Mouse (Mus musculus) heart, adult 2 months (tissue): ENCODE measurements around the gene Add2. TPM values are rescaled to one million over a fixed set of nuclear protein-coding genes. Genes with fewer than 3 reads are reported as not detected.

Source experiments
- DNase-seq, 2 experiments: peaks; one replicate each; pipeline ENCODE4 v3.0.0; 2021
- H3K27ac ChIP-seq: fragments of 200-600 bp; 2 replicates; pipeline ENCODE4 v1.8.1; 2022
- H3K27me3 ChIP-seq: fragments of 200-500 bp; 2 replicates; pipeline ENCODE4 v1.6.1; 2012; ENCODE audit warnings: mild to moderate bottlenecking, low read length, inconsistent platforms, mixed read lengths; ENCODE audit not compliant: control insufficient read depth, insufficient read depth
- H3K36me3 ChIP-seq: fragments of 200-500 bp; 2 replicates; pipeline ENCODE4 v1.6.1; 2012; ENCODE audit warnings: low read length, inconsistent platforms; ENCODE audit not compliant: control insufficient read depth, insufficient read depth
- H3K4me1 ChIP-seq: fragments of 200-500 bp; 2 replicates; pipeline ENCODE4 v1.6.1; 2011; ENCODE audit warnings: low read length; ENCODE audit not compliant: control insufficient read depth, insufficient read depth
- H3K4me3 ChIP-seq: fragments of 200-600 bp; 2 replicates; pipeline ENCODE4 v1.8.1; 2022
- H3K79me2 ChIP-seq: fragments of 200-500 bp; replicated peaks from 2 replicates; pipeline ENCODE4 v1.6.1; 2012; ENCODE audit warnings: mild to moderate bottlenecking, inconsistent platforms, low read length, moderate library complexity, mixed read lengths; ENCODE audit not compliant: control insufficient read depth, insufficient read depth
- H3K9ac ChIP-seq: fragments of 200-500 bp; 2 replicates; pipeline ENCODE4 v1.6.1; 2012; ENCODE audit warnings: low read depth, mild to moderate bottlenecking, control low read depth, inconsistent platforms, low read length, mixed read lengths
- CTCF ChIP-seq: fragments of 200-600 bp; IDR thresholded peaks from 2 replicates; pipeline ENCODE4 v1.8.1; 2022; ENCODE audit warnings: antibody characterized with exemption, mild to moderate bottlenecking, moderate library complexity
- EP300 ChIP-seq: fragments of 200-500 bp; IDR thresholded peaks from 2 replicates; pipeline ENCODE4 v1.6.1; 2011; ENCODE audit warnings: low read depth, low read length, control low read depth; ENCODE audit not compliant: insufficient read depth
- POLR2A ChIP-seq: fragments of 200-500 bp; IDR thresholded peaks from 2 replicates; pipeline ENCODE4 v1.6.1; 2011; ENCODE audit warnings: mild to moderate bottlenecking, low read depth, low read length, control low read depth; ENCODE audit not compliant: insufficient read depth
- WGBS: fragments of 180-500 bp; shearing (Covaris S2); methylation state at CpG from one replicate; pipeline ENCODE4 v1.1.7; 2018; 5-methylcytosine and 5-hydroxymethylcytosine counted together
- intact Hi-C: fragments of 180-260 bp; cut with DNase I; formaldehyde crosslinking; loops from one replicate; pipeline ENCODE4 v1.15.1; 2025
- polyA plus RNA-seq: library from polyadenylated mRNA; depleted of rRNA; stranded (reverse); fragments of >200 nt; gene quantifications from 2 replicates; pipeline ENCODE4 v1.2.3, GENCODE M21; 2012
- total RNA-seq, 2 experiments: library from RNA; stranded (reverse); gene quantifications; 2 replicates each; pipeline ENCODE4 v1.2.3; 2021

The Add2 gene
- total and polyA plus RNA-seq, 3 experiments, result 0.16 to 0.39 (median 0.25) TPM

- intact Hi-C loops, result no loop called here
- WGBS, result 91% methylated on average over 3 of the region's 3 CpGs
Measured at GRCm38 (mm10) chr6:86136206-86136605, 107.7 kb downstream of the Add2 start.

GRCm38 (mm10) chr6:86141284-86141683 lies 112.8 kb downstream of the Add2 start:
- Histone ChIP-seq H3K27ac (no peak overlapping the region), H3K4me3 (no peak overlapping the region), H3K4me1 (no peaks in the 10 kb centered on the region), H3K36me3 (no peaks in the 10 kb centered on the region), H3K27me3 (no peaks in the 10 kb centered on the region), H3K79me2 (no peaks in the 10 kb centered on the region), H3K9ac (no peak overlapping the region)
- intact Hi-C loops, result loop anchor here (5.0 kb wide), 1 partner anchor 261 kb away; the partner anchor contains the start of gene Tia1
- DNase-seq, result no peak
- no peak for TF ChIP-seq POLR2A
- no peak for TF ChIP-seq CTCF
- no peak for TF ChIP-seq EP300
- 79% methylated on average over 6 of the region's 6 CpGs for WGBS

More at GRCm38 (mm10) chr6:86136206-86136605, 107.7 kb downstream of the Add2 start:
- Histone ChIP-seq H3K4me1 (no peaks in the 10 kb centered on the region), H3K27ac (no peak overlapping the region), H3K4me3 (no peak overlapping the region), H3K36me3 (no peaks in the 10 kb centered on the region), H3K9ac (no peak overlapping the region), H3K79me2 (no peaks in the 10 kb centered on the region), H3K27me3 (no peaks in the 10 kb centered on the region)
- TF ChIP-seq CTCF, result no peak
- no peak for TF ChIP-seq POLR2A
- TF ChIP-seq EP300, result no peak
- no peak for DNase-seq

- Histone ChIP-seq H3K27ac (no peak overlapping the region), H3K4me3 (no peak overlapping the region), H3K9ac (no peak overlapping the region), H3K27me3 (no peaks in the 10 kb centered on the region), H3K79me2 (no peaks in the 10 kb centered on the region), H3K36me3 (no peaks in the 10 kb centered on the region), H3K4me1 (no peaks in the 10 kb centered on the region)
- WGBS, result 15% methylated on average over 3 of the region's 3 CpGs
- TF ChIP-seq CTCF (peak; percentile 77), POLR2A (no peak)
- intact Hi-C loops, result loop anchor here (2.0 to 5.0 kb wide), 2 partner anchors 223 to 260 kb away; partner anchors contain the start of genes Fam136a and Tia1
- peak; percentile 41 to 61 for DNase-seq
Measured at GRCm38 (mm10) chr6:86141820-86142219, 113.3 kb downstream of the Add2 start.

- no peaks in the 10 kb centered on the region for H3K79me2 ChIP-seq
- WGBS, result 85% methylated on average over 6 of the region's 6 CpGs
- TF ChIP-seq POLR2A (no peak), EP300 (no peak), CTCF (no peak)
- no peaks in the 10 kb centered on the region for H3K27me3 ChIP-seq
- H3K4me3 ChIP-seq, result no peak overlapping the region
- intact Hi-C loops, result loop anchor here (5.0 kb wide), 1 partner anchor 257 kb away; the partner anchor contains the start of gene Tia1
- no peaks in the 10 kb centered on the region for H3K36me3 ChIP-seq
- no peak overlapping the region for H3K27ac ChIP-seq
- no peaks in the 10 kb centered on the region for H3K4me1 ChIP-seq
- DNase-seq, result no peak
- H3K9ac ChIP-seq, result no peak overlapping the region
Measured at GRCm38 (mm10) chr6:86144986-86145385, 116.5 kb downstream of the Add2 start.

GRCm38 (mm10) chr6:86148518-86148917 lies 120.0 kb downstream of the Add2 start:
- no peaks in the 10 kb centered on the region for H3K36me3 ChIP-seq
- no peaks in the 10 kb centered on the region for H3K4me1 ChIP-seq
- H3K4me3 ChIP-seq, result no peak overlapping the region
- DNase-seq, result no peak
- TF ChIP-seq EP300 (no peak), POLR2A (no peak), CTCF (no peak)
- intact Hi-C loops, result no loop called here
- H3K9ac ChIP-seq, result no peak overlapping the region
- no peaks in the 10 kb centered on the region for H3K27me3 ChIP-seq
- no peaks in the 10 kb centered on the region for H3K79me2 ChIP-seq
- no peak overlapping the region for H3K27ac ChIP-seq
- 21% methylated on average over 4 of the region's 4 CpGs for WGBS

- intact Hi-C loops, result no loop called here
- 38% methylated on average over 4 of the region's 4 CpGs for WGBS
- no peaks in the 10 kb centered on the region for H3K27me3 ChIP-seq
- no peak overlapping the region for H3K4me3 ChIP-seq
- H3K36me3 ChIP-seq, result no peaks in the 10 kb centered on the region
- DNase-seq, result no peak
- H3K27ac ChIP-seq, result no peak overlapping the region
- no peak overlapping the region for H3K9ac ChIP-seq
- TF ChIP-seq CTCF (no peak), EP300 (no peak), POLR2A (no peak)
- H3K4me1 ChIP-seq, result no peaks in the 10 kb centered on the region
- H3K79me2 ChIP-seq, result no peaks in the 10 kb centered on the region
Measured at GRCm38 (mm10) chr6:86149001-86149400, 120.5 kb downstream of the Add2 start.

- WGBS, result 89% methylated on average over 7 of the region's 7 CpGs
- no peak for DNase-seq
- H3K79me2 ChIP-seq, result no peaks in the 10 kb centered on the region
- H3K36me3 ChIP-seq, result no peaks in the 10 kb centered on the region
- TF ChIP-seq CTCF (no peak), POLR2A (no peak), EP300 (no peak)
- intact Hi-C loops, result no loop called here
- no peak overlapping the region for H3K9ac ChIP-seq
- H3K4me3 ChIP-seq, result no peak overlapping the region
- no peak overlapping the region for H3K27ac ChIP-seq
- no peaks in the 10 kb centered on the region for H3K27me3 ChIP-seq
- no peaks in the 10 kb centered on the region for H3K4me1 ChIP-seq
Measured at GRCm38 (mm10) chr6:86152676-86153075, 124.2 kb downstream of the Add2 start.
